Mouse (Mus musculus): Measurements from ENCODE around the gene Gpr146. TPM values are rescaled to one million over a fixed set of nuclear protein-coding genes. Genes with fewer than 3 reads are reported as not detected.
A peak's percentile ranks its signal among the peaks of the same experiment; 100 is the strongest.

The Gpr146 gene
- polyA plus RNA-seq, 1 experiment, result 18.1 TPM

GRCm38 (mm10) chr5:139411665-139412314 lies 34.3 kb downstream of the Gpr146 start:
- Histone ChIP-seq H3K27ac (replicated peaks; ENCODE audit: low read depth, low read length) (no peak overlapping the region), H3K4me1 (ENCODE audit: control insufficient read depth, insufficient read depth, insufficient read length, low read length) (peaks cover 29% of the 10 kb centered on the region), H3K4me3 (ENCODE audit: insufficient read depth, low read depth, low read length) (no peak overlapping the region)

GRCm38 (mm10) chr5:139413545-139413944 lies 36.0 kb downstream of the Gpr146 start:
- Histone ChIP-seq H3K4me3 (ENCODE audit: insufficient read depth, low read depth, low read length) (no peak overlapping the region), H3K27ac (replicated peaks; ENCODE audit: low read depth, low read length) (no peak overlapping the region), H3K4me1 (ENCODE audit: control insufficient read depth, insufficient read depth, insufficient read length, low read length) (peaks cover 14% of the 10 kb centered on the region)

GRCm38 (mm10) chr5:139415001-139415400 lies 37.5 kb downstream of the Gpr146 start:
- H3K4me1 ChIP-seq (ENCODE audit: control insufficient read depth, insufficient read depth, insufficient read length, low read length), result peaks cover 5% of the 10 kb centered on the region; the same call in 1 of the 2 replicates
- H3K4me3 ChIP-seq (ENCODE audit: insufficient read depth, low read depth, low read length), result no peak overlapping the region
- no peak overlapping the region for H3K27ac ChIP-seq (replicated peaks; ENCODE audit: low read depth, low read length)

GRCm38 (mm10) chr5:139416942-139417341 lies 39.4 kb downstream of the Gpr146 start:
- Histone ChIP-seq H3K27ac (replicated peaks; ENCODE audit: low read depth, low read length) (no peak overlapping the region), H3K4me3 (ENCODE audit: insufficient read depth, low read depth, low read length) (no peak overlapping the region), H3K4me1 (ENCODE audit: control insufficient read depth, insufficient read depth, insufficient read length, low read length) (no peaks in the 10 kb centered on the region)

- H3K4me1 ChIP-seq (ENCODE audit: control insufficient read depth, insufficient read depth, insufficient read length, low read length), result no peaks in the 10 kb centered on the region
- H3K27ac ChIP-seq (replicated peaks; ENCODE audit: low read depth, low read length), result no peak overlapping the region
- H3K4me3 ChIP-seq (ENCODE audit: insufficient read depth, low read depth, low read length), result no peak overlapping the region
Measured at GRCm38 (mm10) chr5:139417480-139417879, 40.0 kb downstream of the Gpr146 start.

GRCm38 (mm10) chr5:139418110-139418509 lies 40.6 kb downstream of the Gpr146 start:
- Histone ChIP-seq H3K27ac (replicated peaks; ENCODE audit: low read depth, low read length) (no peak overlapping the region), H3K4me1 (ENCODE audit: control insufficient read depth, insufficient read depth, insufficient read length, low read length) (no peaks in the 10 kb centered on the region), H3K4me3 (ENCODE audit: insufficient read depth, low read depth, low read length) (no peak overlapping the region)

GRCm38 (mm10) chr5:139418633-139419032 lies 41.1 kb downstream of the Gpr146 start:
- no peak overlapping the region for H3K27ac ChIP-seq (replicated peaks; ENCODE audit: low read depth, low read length)
- H3K4me3 ChIP-seq (ENCODE audit: insufficient read depth, low read depth, low read length), result no peak overlapping the region
- H3K4me1 ChIP-seq (ENCODE audit: control insufficient read depth, insufficient read depth, insufficient read length, low read length), result no peaks in the 10 kb centered on the region

- Histone ChIP-seq H3K4me3 (ENCODE audit: insufficient read depth, low read depth, low read length) (peak within 1 kb of the TSS; percentile 39), H3K27ac (replicated peaks; ENCODE audit: low read depth, low read length) (0 out of 2 replicates have a peak within 1 kb of the TSS, but pooled peaks have one; percentile 12), H3K4me1 (ENCODE audit: control insufficient read depth, insufficient read depth, insufficient read length, low read length) (no peaks in the 10 kb centered on the region)
Measured at GRCm38 (mm10) chr5:139423026-139423865, 45.7 kb downstream of the Gpr146 start, which contains the start of gene Gper1. Gene Gper1 (plus strand): TSS chr5:139423151.

GRCm38 (mm10) chr5:139425198-139425597 lies 47.7 kb downstream of the Gpr146 start:
- H3K4me1 ChIP-seq (ENCODE audit: control insufficient read depth, insufficient read depth, insufficient read length, low read length), result no peaks in the 10 kb centered on the region
- no peak overlapping the region for H3K4me3 ChIP-seq (ENCODE audit: insufficient read depth, low read depth, low read length)
- no peak overlapping the region for H3K27ac ChIP-seq (replicated peaks; ENCODE audit: low read depth, low read length)

- H3K27ac ChIP-seq (replicated peaks; ENCODE audit: low read depth, low read length), result no peak overlapping the region
- no peak overlapping the region for H3K4me3 ChIP-seq (ENCODE audit: insufficient read depth, low read depth, low read length)
- no peaks in the 10 kb centered on the region for H3K4me1 ChIP-seq (ENCODE audit: control insufficient read depth, insufficient read depth, insufficient read length, low read length)
Measured at GRCm38 (mm10) chr5:139427001-139427400, 49.5 kb downstream of the Gpr146 start.

- Histone ChIP-seq H3K4me3 (ENCODE audit: insufficient read depth, low read depth, low read length) (no peak overlapping the region), H3K27ac (replicated peaks; ENCODE audit: low read depth, low read length) (no peak overlapping the region), H3K4me1 (ENCODE audit: control insufficient read depth, insufficient read depth, insufficient read length, low read length) (no peaks in the 10 kb centered on the region)
Measured at GRCm38 (mm10) chr5:139427989-139428388, 50.5 kb downstream of the Gpr146 start.

- Histone ChIP-seq H3K4me1 (ENCODE audit: control insufficient read depth, insufficient read depth, insufficient read length, low read length) (no peaks in the 10 kb centered on the region; the same call in 1 of the 2 replicates), H3K4me3 (ENCODE audit: insufficient read depth, low read depth, low read length) (no peak overlapping the region), H3K27ac (replicated peaks; ENCODE audit: low read depth, low read length) (no peak overlapping the region)
Measured at GRCm38 (mm10) chr5:139429818-139430341, 52.4 kb downstream of the Gpr146 start.

- Histone ChIP-seq H3K4me3 (ENCODE audit: insufficient read depth, low read depth, low read length) (no peak overlapping the region), H3K4me1 (ENCODE audit: control insufficient read depth, insufficient read depth, insufficient read length, low read length) (no peaks in the 10 kb centered on the region; the same call in 1 of the 2 replicates), H3K27ac (replicated peaks; ENCODE audit: low read depth, low read length) (peak overlapping the region; percentile 5)
Measured at GRCm38 (mm10) chr5:139432333-139432732, 54.8 kb downstream of the Gpr146 start.

GRCm38 (mm10) chr5:139432747-139433508 lies 55.4 kb downstream of the Gpr146 start:
- H3K4me3 ChIP-seq (ENCODE audit: insufficient read depth, low read depth, low read length), result no peak overlapping the region
- H3K27ac ChIP-seq (replicated peaks; ENCODE audit: low read depth, low read length), result peak overlapping the region; percentile 51
- no peaks in the 10 kb centered on the region; the same call in 1 of the 2 replicates for H3K4me1 ChIP-seq (ENCODE audit: control insufficient read depth, insufficient read depth, insufficient read length, low read length)

Measured in brown adipose tissue, adult 24 weeks (tissue).